In the genomic region with DNA sequence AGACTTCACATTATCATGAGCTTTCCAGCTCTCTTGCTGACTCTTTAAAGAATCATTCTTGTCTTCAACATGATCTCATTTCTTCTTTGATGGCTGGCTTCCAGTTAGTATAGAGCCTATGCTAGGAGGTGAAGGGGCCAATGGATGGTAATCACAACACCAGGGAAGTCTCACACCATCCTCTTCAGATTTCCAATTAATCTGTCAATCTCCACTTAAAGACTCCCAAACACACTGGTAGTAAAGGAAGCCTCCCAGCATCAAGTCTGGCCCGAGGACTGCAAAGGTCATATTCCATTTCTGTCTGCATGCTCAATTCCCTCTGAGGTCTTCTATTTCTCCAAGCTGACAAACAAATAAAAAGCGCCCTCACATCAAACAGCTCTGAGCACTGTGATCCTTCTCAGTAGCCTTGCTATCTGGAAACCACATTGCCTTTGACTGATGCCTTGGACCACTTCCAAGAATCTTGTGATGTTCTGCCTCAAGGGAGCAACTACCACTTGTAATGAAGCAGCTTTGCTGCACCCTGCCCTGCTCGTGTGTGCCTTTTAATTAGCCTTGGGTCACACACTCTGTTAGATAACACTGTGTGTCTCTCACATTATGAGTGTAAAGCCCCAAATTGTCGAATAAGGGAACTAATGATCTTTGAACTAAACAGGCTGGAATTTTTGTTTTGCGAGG, we compare ENCODE assay signal across 10 mouse cellular contexts.
DNase-seq lines count a peak whose midpoint lies in the region; ATAC-seq and TF ChIP-seq lines count a peak whose summit lies in the region.
"Had no signal": no experiment of that assay in that cellular context is flagged by ENCODE, and none has a peak within 500 bp of the region (broad histone marks: within the 10 kb centered on the region; RNA-seq: fewer than 3 reads in every experiment).

No protein-coding gene starts in this region.

- H3K4me3 ChIP-seq in embryonic facial prominence, embryonic 14.5 days (ENCODE audit: low read depth, low read length) = no peak overlapping the region
- no peak overlapping the region for H3K4me3 ChIP-seq in embryonic facial prominence, embryonic 10.5 days
- H3K4me3 ChIP-seq in forebrain, embryonic 16.5 days (replicated peaks; ENCODE audit: low read length) = no peak overlapping the region
- no peak overlapping the region for H3K4me3 ChIP-seq in limb, embryonic 14.5 days (replicated peaks; ENCODE audit: low read length)
- H3K4me3 ChIP-seq: stomach, embryonic 15.5 days had no signal

- H3K27ac ChIP-seq in embryonic facial prominence, embryonic 14.5 days (replicated peaks; ENCODE audit: low read depth, low read length) = no peak overlapping the region
- no peak overlapping the region for H3K27ac ChIP-seq in embryonic facial prominence, embryonic 10.5 days (replicated peaks)
- H3K27ac ChIP-seq in forebrain, embryonic 16.5 days (ENCODE audit: low read length) = no peak overlapping the region
- H3K27ac ChIP-seq in limb, embryonic 14.5 days (replicated peaks; ENCODE audit: low read depth, low read length) = no peak overlapping the region
- H3K27ac ChIP-seq: stomach, embryonic 15.5 days had no signal

- no peaks in the 10 kb centered on the region for H3K36me3 ChIP-seq in embryonic facial prominence, embryonic 14.5 days (ENCODE audit: control insufficient read depth, insufficient read depth, low read length)
- H3K36me3 ChIP-seq in embryonic facial prominence, embryonic 10.5 days (replicated peaks) = no peaks in the 10 kb centered on the region
- H3K36me3 ChIP-seq in forebrain, embryonic 16.5 days (ENCODE audit: control insufficient read depth, insufficient read depth) = no peaks in the 10 kb centered on the region
- no peaks in the 10 kb centered on the region for H3K36me3 ChIP-seq in limb, embryonic 14.5 days (ENCODE audit: control insufficient read depth, insufficient read depth, low read length)
- H3K36me3 ChIP-seq: stomach, embryonic 15.5 days had no signal

- TF ChIP-seq POLR2A in limb, embryonic 14.5 days (IDR thresholded peaks at IDR 0.05; ENCODE audit: borderline replicate concordance, extremely low read depth, insufficient read depth, insufficient read length) = no peak

- no peaks in the 10 kb centered on the region for H3K9me3 ChIP-seq in embryonic facial prominence, embryonic 14.5 days (ENCODE audit: control insufficient read depth, low read length)
- no peaks in the 10 kb centered on the region for H3K9me3 ChIP-seq in embryonic facial prominence, embryonic 10.5 days
- no peaks in the 10 kb centered on the region for H3K9me3 ChIP-seq in forebrain, embryonic 16.5 days (ENCODE audit: control insufficient read depth, low read length)
- H3K9me3 ChIP-seq in limb, embryonic 14.5 days (ENCODE audit: control insufficient read depth, low read length) = no peaks in the 10 kb centered on the region
- H3K9me3 ChIP-seq: stomach, embryonic 15.5 days had no signal

- ATAC-seq in embryonic facial prominence, embryonic 14.5 days (ENCODE audit: low read depth) = peak; percentile 65; the same call in 1 of the 2 replicates
- peak; percentile 98 for ATAC-seq in forebrain, embryonic 16.5 days
- ATAC-seq in limb, embryonic 14.5 days (ENCODE audit: low FRiP score, low read depth) = 0 out of 2 replicates have a peak, but pooled peaks have one; percentile 41
- ATAC-seq: liver, postnatal 0 days had no signal

- no peaks in the 10 kb centered on the region for H3K4me1 ChIP-seq in embryonic facial prominence, embryonic 14.5 days (ENCODE audit: control insufficient read depth, insufficient read depth, low read length)
- no peaks in the 10 kb centered on the region for H3K4me1 ChIP-seq in embryonic facial prominence, embryonic 10.5 days
- H3K4me1 ChIP-seq in forebrain, embryonic 16.5 days (replicated peaks; ENCODE audit: control insufficient read depth, insufficient read depth, low read length) = peaks cover 4% of the 10 kb centered on the region
- H3K4me1 ChIP-seq in limb, embryonic 14.5 days (ENCODE audit: control insufficient read depth, insufficient read depth, low read length) = no peaks in the 10 kb centered on the region
- H3K4me1 ChIP-seq: stomach, embryonic 15.5 days had no signal

- no peaks in the 10 kb centered on the region for H3K27me3 ChIP-seq in embryonic facial prominence, embryonic 14.5 days (replicated peaks; ENCODE audit: control insufficient read depth, insufficient read depth, low read length)
- H3K27me3 ChIP-seq in embryonic facial prominence, embryonic 10.5 days (replicated peaks; ENCODE audit: low read depth, poor library complexity, severe bottlenecking) = no peaks in the 10 kb centered on the region
- no peaks in the 10 kb centered on the region for H3K27me3 ChIP-seq in forebrain, embryonic 16.5 days (replicated peaks; ENCODE audit: control insufficient read depth, insufficient read depth, low read length)
- H3K27me3 ChIP-seq in limb, embryonic 14.5 days (ENCODE audit: control insufficient read depth, insufficient read depth, low read length) = no peaks in the 10 kb centered on the region
- H3K27me3 ChIP-seq: stomach, embryonic 15.5 days had no signal

- WGBS in embryonic facial prominence, embryonic 14.5 days = 30% methylated on average over 5 of the region's 5 CpGs
- 60% methylated on average over 5 of the region's 5 CpGs for WGBS in embryonic facial prominence, embryonic 10.5 days
- 21% methylated on average over 5 of the region's 5 CpGs for WGBS in forebrain, embryonic 16.5 days
- WGBS in limb, embryonic 14.5 days = 31% methylated on average over 5 of the region's 5 CpGs

- H3K4me2 ChIP-seq in embryonic facial prominence, embryonic 14.5 days (ENCODE audit: low read depth, low read length) = no peak overlapping the region
- H3K4me2 ChIP-seq in forebrain, embryonic 16.5 days (ENCODE audit: low read length) = no peak overlapping the region
- no peak overlapping the region for H3K4me2 ChIP-seq in limb, embryonic 14.5 days (replicated peaks; ENCODE audit: low read depth, low read length, severe bottlenecking)
- H3K4me2 ChIP-seq: stomach, embryonic 15.5 days had no signal

- H3K9ac ChIP-seq in embryonic facial prominence, embryonic 14.5 days (ENCODE audit: low read depth, low read length) = no peak overlapping the region
- no peak overlapping the region for H3K9ac ChIP-seq in forebrain, embryonic 16.5 days (replicated peaks; ENCODE audit: low read depth, low read length)
- H3K9ac ChIP-seq in limb, embryonic 14.5 days (ENCODE audit: low read depth, low read length, severe bottlenecking) = no peak overlapping the region
- H3K9ac ChIP-seq: liver, postnatal 0 days; stomach, embryonic 15.5 days had no signal

- DNase-seq in embryonic facial prominence, embryonic 14.5 days (ENCODE audit: low spot score) = peak; percentile 66
- no peak for DNase-seq in embryonic facial prominence, embryonic 10.5 days (ENCODE audit: low spot score)
- peak; percentile 42 for DNase-seq in 416B (ENCODE audit: low read depth)
- DNase-seq in limb, embryonic 14.5 days (ENCODE audit: low spot score) = peak; percentile 45
- DNase-seq in spleen, adult 18-20 months = no peak
- no peak for DNase-seq in frontal cortex, postnatal 25 days (ENCODE audit: low spot score in 2 of 2)
- DNase-seq in lung, postnatal 25 days (ENCODE audit: low spot score) = no peak
- DNase-seq: liver, postnatal 0 days had no signal

Comparison
In these comparisons a context has a peak if more than half of its experiments do, and no peak if none do; other contexts are left out.
1. DNase-seq: peak in embryonic facial prominence, embryonic 14.5 days (single experiment), 416B (single experiment) and limb, embryonic 14.5 days (single experiment); none in embryonic facial prominence, embryonic 10.5 days (single experiment), spleen, adult 18-20 months (0 of 2), frontal cortex, postnatal 25 days (0 of 2) and lung, postnatal 25 days (single experiment).
2. ATAC-seq: peak in every context shown above with its lines; median percentile 98 in forebrain, embryonic 16.5 days; 65 in embryonic facial prominence, embryonic 14.5 days; 41 in limb, embryonic 14.5 days.